Mouse (Mus musculus) forebrain, embryonic 12.5 days (tissue): ENCODE data around the gene Cdc37l1. TPM values are rescaled to one million over a fixed set of nuclear protein-coding genes. Genes with fewer than 3 reads are reported as not detected.
"Not testable (repeated sequence)": the region's sequence is repeated elsewhere in the genome, so short reads cannot be mapped to it uniquely, and the experiment has no call there.

ENCODE experiments used
- ATAC-seq: fragments of 200-750 bp; cut with Nextera tagmentation; 2 replicates; pipeline ENCODE4 v1.8.0; 2017; ENCODE audit warnings: moderate TSS enrichment; ENCODE audit not compliant: low FRiP score
- H3K27ac ChIP-seq: fragments of 300-500 bp; sonication (generic); 2 replicates; pipeline ENCODE4 v1.5.1; 2016; ENCODE audit warnings: mild to moderate bottlenecking
- H3K27me3 ChIP-seq: fragments of 300-500 bp; sonication (generic); 2 replicates; pipeline ENCODE4 v1.6.1; 2016; ENCODE audit warnings: mild to moderate bottlenecking
- H3K36me3 ChIP-seq: fragments of 300-500 bp; sonication (generic); replicated peaks from 2 replicates; pipeline ENCODE4 v1.6.1; 2016; ENCODE audit warnings: mild to moderate bottlenecking
- H3K4me1 ChIP-seq: fragments of 300-500 bp; sonication (generic); 2 replicates; pipeline ENCODE4 v1.6.1; 2016
- H3K4me2 ChIP-seq: fragments of 300-500 bp; sonication (generic); 2 replicates; pipeline ENCODE4 v1.6.1; 2016; ENCODE audit warnings: mild to moderate bottlenecking, moderate library complexity
- H3K4me3 ChIP-seq: fragments of 300-500 bp; sonication (generic); replicated peaks from 2 replicates; pipeline ENCODE4 v1.5.1; 2016; ENCODE audit warnings: mild to moderate bottlenecking
- H3K9ac ChIP-seq: fragments of 300-500 bp; sonication (generic); 2 replicates; pipeline ENCODE4 v1.6.1; 2016; ENCODE audit warnings: mild to moderate bottlenecking
- H3K9me3 ChIP-seq: fragments of 300-500 bp; sonication (generic); 2 replicates; pipeline ENCODE4 v1.6.1; 2016
- WGBS: fragments of 180-500 bp; shearing (Covaris S2); methylation state at CpG from one replicate; pipeline ENCODE4 v1.1.7; 2016; 5-methylcytosine and 5-hydroxymethylcytosine counted together
- polyA plus RNA-seq: library from polyadenylated mRNA; unstranded; fragments of >200 nt; fragmentation: Nextera tagmentation; extraction: Ambion mirVana; gene quantifications from 2 replicates; pipeline ENCODE4 v1.2.1, GENCODE M21; 2016

Cdc37l1 gene
- polyA plus RNA-seq, 1 experiment from 2014 or later: 64.1 TPM

DNA sequence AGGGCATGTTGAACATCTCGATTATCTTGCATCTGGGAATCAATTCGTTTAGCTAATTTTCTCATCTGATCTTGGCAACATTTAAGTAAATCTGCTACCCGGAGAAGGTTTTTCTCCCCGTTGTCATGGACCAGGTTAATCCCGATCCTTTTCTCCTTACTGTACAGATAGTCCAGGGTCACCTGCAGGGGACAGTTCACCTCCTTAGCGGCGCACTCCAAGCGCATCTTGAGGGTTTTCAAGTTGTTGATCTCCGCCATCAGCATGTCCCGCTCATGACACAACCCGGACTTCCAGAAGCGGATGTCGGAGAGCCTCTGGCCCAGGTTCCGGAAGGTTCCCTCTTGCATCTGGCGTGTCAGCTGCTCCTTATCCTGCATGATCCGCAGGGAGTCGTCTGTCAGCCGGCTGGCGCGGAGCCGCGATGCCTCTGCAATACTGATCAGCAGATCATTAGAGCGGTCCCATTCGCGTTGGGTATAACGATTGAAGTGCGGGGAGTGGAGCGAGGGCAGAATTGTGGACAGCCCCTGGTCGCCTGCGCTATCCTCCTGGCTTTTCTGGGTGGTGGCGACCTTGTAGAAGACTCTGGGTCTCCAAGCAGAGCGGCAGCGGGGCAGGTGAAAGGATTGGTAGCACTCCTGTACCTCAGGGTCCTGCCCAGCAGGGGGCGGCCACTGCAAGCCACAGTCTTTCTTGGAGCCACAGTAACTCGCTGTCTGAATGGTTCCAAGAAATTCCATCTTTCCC lies 15.1 kb upstream of the Cdc37l1 start:
- Histone ChIP-seq H3K9ac (peak overlapping the region; percentile 2; the same call in 1 of the 2 replicates), H3K27me3 (peaks cover 8% of the 10 kb centered on the region), H3K9me3 (no peaks in the 10 kb centered on the region), H3K4me1 (no peaks in the 10 kb centered on the region; the same call in 1 of the 2 replicates), H3K4me2 (peak overlapping the region; percentile 69), H3K27ac (no peak overlapping the region), H3K36me3 (no peaks in the 10 kb centered on the region), H3K4me3 (peak overlapping the region; percentile 39)
- 21% methylated on average over 35 of the region's 35 CpGs for WGBS
- ATAC-seq: peak; percentile 83

DNA sequence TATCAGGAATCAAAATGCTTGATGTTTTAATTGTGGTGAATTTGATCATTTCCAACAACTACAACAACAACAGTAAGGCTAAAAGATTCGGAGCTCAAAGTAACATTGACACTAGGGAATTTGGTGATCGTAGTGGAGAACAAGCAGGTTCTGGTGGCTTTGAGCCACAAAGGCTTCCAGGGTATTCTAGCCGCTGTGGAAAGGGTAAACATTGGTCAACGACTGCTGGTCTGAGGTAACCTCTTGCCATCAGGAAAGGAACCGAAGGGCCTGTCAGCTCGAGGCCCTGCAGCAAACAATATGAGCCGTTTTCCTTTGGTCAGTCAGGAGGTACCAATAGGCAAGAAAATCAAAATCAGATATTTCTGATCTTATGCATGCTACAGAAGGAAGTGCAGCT lies 7.5 kb upstream of the Cdc37l1 start:
- Histone ChIP-seq H3K4me1 (no peaks in the 10 kb centered on the region), H3K9ac (no peak overlapping the region), H3K9me3 (no peaks in the 10 kb centered on the region), H3K27ac (no peak overlapping the region), H3K36me3 (no peaks in the 10 kb centered on the region), H3K4me3 (no peak overlapping the region), H3K4me2 (no peak overlapping the region), H3K27me3 (no peaks in the 10 kb centered on the region)
- WGBS: 87% methylated on average over 7 of the region's 7 CpGs
- ATAC-seq: no peak

DNA sequence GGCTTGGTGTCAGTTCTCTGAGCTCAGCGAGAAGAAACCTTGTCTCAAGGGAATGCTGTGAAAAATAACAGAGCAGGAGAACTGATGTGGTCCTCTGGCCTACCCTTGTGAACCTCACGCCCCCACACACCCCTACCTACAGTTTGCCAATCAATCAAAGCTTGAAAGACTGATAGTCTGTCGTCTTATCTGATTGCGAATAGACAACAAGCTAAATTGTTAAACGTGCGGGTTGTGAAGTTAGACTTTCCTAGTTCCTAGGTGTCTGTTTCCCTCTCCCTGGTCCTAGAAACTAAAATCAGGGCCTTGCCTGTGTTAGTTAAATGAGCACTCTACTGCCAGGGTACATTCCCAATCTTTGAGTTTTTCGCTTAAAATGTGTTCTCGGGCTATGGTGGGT lies 637 bp upstream of the Cdc37l1 start:
- WGBS: 77% methylated on average over 8 of the region's 8 CpGs
- no peaks in the 10 kb centered on the region for H3K9me3 ChIP-seq
- H3K27me3 ChIP-seq: peaks cover 4% of the 10 kb centered on the region; the same call in 1 of the 2 replicates
- H3K9ac ChIP-seq: peak overlapping the region; percentile 87; the same call in 1 of the 2 replicates
- ATAC-seq: no peak
- peaks cover 15% of the 10 kb centered on the region for H3K4me1 ChIP-seq
- H3K27ac ChIP-seq: no peak overlapping the region
- peak overlapping the region; percentile 91 for H3K4me3 ChIP-seq
- peaks cover 4% of the 10 kb centered on the region for H3K36me3 ChIP-seq
- H3K4me2 ChIP-seq: peak overlapping the region; percentile 75

DNA sequence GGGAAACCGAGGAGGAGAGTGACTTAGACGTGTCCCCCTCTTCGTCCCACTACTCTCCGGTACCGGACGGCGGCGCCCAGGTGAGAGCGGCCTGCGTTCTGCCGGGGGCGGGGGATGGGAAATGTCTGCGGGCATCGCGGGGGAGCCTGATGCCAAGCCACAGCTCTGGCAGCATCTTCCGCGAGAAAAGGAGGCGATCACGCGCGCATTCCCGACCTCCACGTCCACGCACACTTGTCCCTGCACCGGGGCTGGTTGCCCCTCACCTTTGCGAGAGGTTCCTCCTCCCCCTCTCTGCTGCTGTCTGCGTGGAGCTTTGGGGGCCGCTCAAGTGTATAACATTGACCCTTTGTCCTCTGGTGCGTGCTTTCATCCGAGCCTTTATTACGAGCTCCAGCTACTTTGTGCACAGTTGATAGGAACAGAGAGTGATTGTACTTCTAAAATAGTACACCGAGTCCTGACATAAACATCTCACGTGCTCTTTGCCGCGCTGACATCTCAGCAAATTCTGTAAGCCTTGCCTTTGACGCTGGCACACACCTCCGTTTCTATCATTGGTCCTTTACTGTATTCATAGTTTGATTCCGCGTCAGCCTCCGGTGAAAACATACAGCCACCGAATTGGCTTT lies 554 bp downstream of the Cdc37l1 start:
- peak overlapping the region; percentile 75 for H3K4me2 ChIP-seq
- no peaks in the 10 kb centered on the region for H3K9me3 ChIP-seq
- peaks cover 4% of the 10 kb centered on the region; the same call in 1 of the 2 replicates for H3K27me3 ChIP-seq
- H3K4me3 ChIP-seq: peak overlapping the region; percentile 91
- peaks cover 15% of the 10 kb centered on the region for H3K4me1 ChIP-seq
- peak overlapping the region; percentile 87 for H3K9ac ChIP-seq
- peaks cover 15% of the 10 kb centered on the region for H3K36me3 ChIP-seq
- 1% methylated on average over 41 of the region's 41 CpGs for WGBS
- ATAC-seq: peak; percentile 81
- H3K27ac ChIP-seq: peak overlapping the region; percentile 81

DNA sequence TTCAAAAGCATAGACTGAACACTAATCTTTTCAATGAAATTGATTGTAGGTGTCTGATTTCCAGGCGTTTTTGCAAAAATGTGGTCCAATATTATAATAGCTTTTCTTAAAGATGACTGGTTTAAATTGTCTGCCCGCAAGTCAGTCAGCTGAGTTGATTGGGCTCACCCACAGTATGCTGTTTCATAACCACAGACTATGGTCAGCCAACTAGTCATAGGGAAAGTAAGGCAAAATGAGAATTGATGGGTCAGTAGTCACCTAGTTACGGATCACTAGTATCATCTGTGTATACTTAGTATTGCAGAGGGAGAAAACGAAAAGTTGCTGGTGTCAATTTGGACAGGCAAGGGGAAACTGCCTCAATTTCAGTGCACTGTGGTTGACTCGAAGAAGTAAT lies 1.2 kb downstream of the Cdc37l1 start:
- Histone ChIP-seq H3K27me3 (peaks cover 4% of the 10 kb centered on the region; the same call in 1 of the 2 replicates), H3K9ac (peak overlapping the region; percentile 87), H3K27ac (peak overlapping the region; percentile 81; the same call in 1 of the 2 replicates), H3K4me3 (peak overlapping the region; percentile 91), H3K9me3 (no peaks in the 10 kb centered on the region), H3K4me2 (peak overlapping the region; percentile 75), H3K36me3 (peaks cover 21% of the 10 kb centered on the region), H3K4me1 (peaks cover 15% of the 10 kb centered on the region)
- no peak for ATAC-seq
- WGBS: 76% methylated on average over 5 of the region's 5 CpGs

DNA sequence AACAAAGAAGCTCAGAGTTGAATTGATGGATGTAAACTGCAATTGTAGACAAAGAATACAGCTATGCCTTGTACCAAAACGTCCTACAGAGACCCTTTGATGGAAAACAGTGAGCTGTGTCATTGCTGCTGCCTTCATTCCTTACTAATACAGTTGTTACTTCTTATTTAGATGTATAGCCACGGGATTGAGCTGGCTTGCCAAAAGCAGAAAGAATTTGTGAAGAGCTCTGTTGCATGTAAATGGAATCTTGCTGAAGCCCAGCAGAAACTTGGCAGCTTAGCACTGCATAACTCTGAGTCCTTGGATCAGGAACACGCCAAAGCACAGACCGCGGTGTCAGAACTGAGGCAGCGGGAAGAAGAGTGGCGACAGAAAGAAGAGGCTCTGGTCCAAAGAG lies 4.7 kb downstream of the Cdc37l1 start:
- H3K27me3 ChIP-seq: no peaks in the 10 kb centered on the region
- no peaks in the 10 kb centered on the region for H3K9me3 ChIP-seq
- H3K9ac ChIP-seq: no peak overlapping the region
- peaks cover 35% of the 10 kb centered on the region for H3K36me3 ChIP-seq
- WGBS: 77% methylated on average over 7 of the region's 7 CpGs
- no peak for ATAC-seq
- H3K4me1 ChIP-seq: peaks cover 10% of the 10 kb centered on the region
- no peak overlapping the region for H3K27ac ChIP-seq
- H3K4me3 ChIP-seq: no peak overlapping the region
- no peak overlapping the region for H3K4me2 ChIP-seq

DNA sequence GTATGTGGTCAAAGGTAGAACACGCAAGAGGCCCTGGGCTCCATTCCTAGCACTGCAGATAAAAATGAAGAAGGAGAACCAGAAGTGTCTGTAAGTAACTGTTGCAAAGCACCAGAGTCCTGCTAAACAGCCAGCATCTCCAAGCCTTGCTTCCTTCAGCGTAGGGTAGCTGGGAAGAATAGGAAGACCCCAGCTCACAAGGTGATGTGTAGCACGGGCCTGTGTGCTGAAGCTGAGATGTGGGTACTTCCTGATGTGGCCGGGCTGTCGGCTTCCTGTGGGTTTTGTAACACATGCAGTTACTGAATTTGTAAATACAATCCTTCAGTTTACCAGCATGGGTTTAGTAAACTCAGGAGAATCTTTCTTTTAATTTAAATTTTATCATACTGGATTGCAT lies 5.2 kb downstream of the Cdc37l1 start:
- H3K9ac ChIP-seq: no peak overlapping the region
- 91% methylated on average over 5 of the region's 5 CpGs for WGBS
- peaks cover 10% of the 10 kb centered on the region for H3K4me1 ChIP-seq
- no peak overlapping the region for H3K4me2 ChIP-seq
- H3K27ac ChIP-seq: no peak overlapping the region
- H3K4me3 ChIP-seq: no peak overlapping the region
- ATAC-seq: no peak
- H3K9me3 ChIP-seq: no peaks in the 10 kb centered on the region
- no peaks in the 10 kb centered on the region for H3K27me3 ChIP-seq
- peaks cover 40% of the 10 kb centered on the region for H3K36me3 ChIP-seq

DNA sequence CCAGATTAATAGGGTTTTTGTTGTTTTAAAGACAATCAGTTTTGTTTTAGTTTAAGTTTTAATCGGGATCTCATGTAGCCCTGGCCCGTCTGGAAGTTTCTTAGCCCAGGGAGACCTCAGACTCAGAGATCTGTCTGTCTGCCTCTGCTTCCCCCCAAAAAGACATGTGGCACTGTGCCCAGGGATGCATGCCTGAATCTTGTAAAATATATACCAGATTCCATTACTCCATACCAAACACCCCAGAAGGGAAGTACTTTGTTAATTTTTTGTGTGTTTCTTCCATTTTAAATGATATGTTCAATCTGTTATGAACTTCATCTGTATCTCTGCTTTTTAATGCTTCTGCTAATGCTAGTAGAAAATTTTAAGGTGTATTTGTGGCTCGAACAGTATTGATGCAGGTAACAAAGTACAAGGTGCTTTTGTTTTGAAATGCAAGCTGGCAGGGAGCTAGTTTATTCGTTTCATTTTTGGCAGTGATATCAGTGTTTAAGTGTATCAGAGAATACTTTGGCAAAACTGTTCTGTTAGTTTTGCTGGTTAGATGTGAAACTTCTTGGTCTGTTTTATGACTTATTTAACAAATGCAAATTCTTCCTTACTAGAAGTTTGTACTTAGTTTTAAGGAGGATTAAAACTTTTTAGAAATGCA lies 8.0 kb downstream of the Cdc37l1 start:
- Histone ChIP-seq H3K36me3 (peaks cover 67% of the 10 kb centered on the region), H3K9ac (no peak overlapping the region), H3K4me1 (no peaks in the 10 kb centered on the region), H3K4me3 (no peak overlapping the region), H3K9me3 (no peaks in the 10 kb centered on the region), H3K27me3 (no peaks in the 10 kb centered on the region), H3K27ac (no peak overlapping the region), H3K4me2 (no peak overlapping the region)
- 95% methylated on average over 4 of the region's 4 CpGs for whole genome bisulfite sequencing
- no peak for ATAC-seq

DNA sequence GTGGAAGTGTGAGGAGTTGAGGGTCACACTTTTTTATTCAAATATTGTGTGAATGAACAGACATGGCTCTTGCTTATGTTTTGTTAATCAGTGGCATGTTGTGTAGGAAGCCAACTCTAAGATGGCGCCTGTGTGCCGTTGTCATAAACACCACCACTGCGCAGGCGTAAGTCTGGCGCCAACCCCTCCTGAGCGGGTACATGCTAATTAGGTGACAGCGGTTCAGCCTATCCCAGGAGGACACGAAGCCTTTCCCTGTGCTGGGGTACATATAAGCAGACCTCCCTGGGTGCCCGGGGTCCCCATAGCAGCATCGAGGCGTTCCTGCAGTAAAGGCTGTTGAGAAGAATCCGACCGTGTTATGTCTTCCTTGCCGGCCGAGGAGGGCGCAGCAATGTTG lies 10.2 kb downstream of the Cdc37l1 start:
- H3K4me3 ChIP-seq, H3K27me3 ChIP-seq, H3K9ac ChIP-seq, ATAC-seq, H3K4me1 ChIP-seq, H3K4me2 ChIP-seq, H3K9me3 ChIP-seq, H3K27ac ChIP-seq: not testable (repeated sequence)
- 96% methylated on average over 16 of the region's 16 CpGs for WGBS
- peaks cover 56% of the 10 kb centered on the region for H3K36me3 ChIP-seq

DNA sequence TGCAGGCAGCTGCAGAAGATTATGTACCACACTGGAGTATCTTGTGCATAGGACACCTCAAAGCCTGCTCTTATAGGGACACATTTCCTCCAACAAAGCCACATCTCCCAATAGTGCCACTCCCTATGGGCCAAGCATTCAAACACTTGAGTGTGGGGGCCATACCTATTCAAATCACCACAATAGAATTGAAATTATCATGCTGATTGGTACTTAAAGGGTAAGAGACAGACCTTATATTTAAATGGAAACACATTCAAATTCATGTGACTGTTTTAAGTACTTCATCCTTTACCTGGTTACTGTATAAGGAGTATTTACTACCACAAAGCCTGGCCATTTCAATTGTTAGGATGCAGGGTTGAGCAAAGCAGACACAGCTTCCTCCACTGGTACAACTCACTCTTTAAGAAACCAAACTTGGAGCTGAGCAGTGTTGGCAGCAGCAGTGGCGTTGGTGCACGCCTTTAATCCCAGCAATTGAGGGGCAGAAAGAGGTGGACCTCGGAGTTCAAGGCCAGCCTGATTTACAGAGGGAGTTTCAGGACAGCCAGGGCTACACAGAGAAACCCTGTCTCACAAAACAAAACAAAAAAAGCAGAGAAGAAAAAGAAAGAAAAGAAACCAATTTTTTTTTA lies 18.0 kb downstream of the Cdc37l1 start:
- H3K4me1 ChIP-seq: no peaks in the 10 kb centered on the region
- WGBS: 85% methylated on average over 3 of the region's 3 CpGs
- H3K4me2 ChIP-seq: no peak overlapping the region
- no peaks in the 10 kb centered on the region for H3K9me3 ChIP-seq
- H3K9ac ChIP-seq: no peak overlapping the region
- no peak overlapping the region for H3K27ac ChIP-seq
- H3K4me3 ChIP-seq: no peak overlapping the region
- H3K36me3 ChIP-seq: peaks cover 50% of the 10 kb centered on the region
- no peak for ATAC-seq
- H3K27me3 ChIP-seq: no peaks in the 10 kb centered on the region

DNA sequence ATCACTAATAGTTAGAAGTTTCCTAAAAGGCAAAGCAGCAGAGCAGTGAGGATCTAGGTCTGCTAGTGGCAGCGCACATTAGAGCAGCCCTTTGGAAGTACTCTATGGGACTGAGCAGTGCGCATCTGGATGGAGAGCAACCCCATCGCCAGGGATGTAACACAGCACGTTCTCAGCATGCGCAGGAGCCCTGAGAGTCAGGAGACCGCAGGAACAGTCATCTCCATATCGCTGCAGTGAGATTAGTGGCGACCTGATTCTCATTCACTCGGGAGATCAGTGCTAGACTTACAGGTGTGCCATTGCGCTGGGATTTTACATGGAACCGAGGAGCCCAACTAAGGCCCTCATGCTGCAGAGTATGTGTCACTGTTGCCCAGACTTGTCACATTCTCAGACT lies 18.9 kb downstream of the Cdc37l1 start:
- Histone ChIP-seq H3K4me1 (no peaks in the 10 kb centered on the region), H3K9me3 (no peaks in the 10 kb centered on the region), H3K4me3 (no peak overlapping the region), H3K36me3 (peaks cover 56% of the 10 kb centered on the region), H3K27ac (no peak overlapping the region), H3K27me3 (no peaks in the 10 kb centered on the region), H3K9ac (no peak overlapping the region), H3K4me2 (no peak overlapping the region)
- 94% methylated on average over 11 of the region's 11 CpGs for WGBS
- ATAC-seq: no peak

DNA sequence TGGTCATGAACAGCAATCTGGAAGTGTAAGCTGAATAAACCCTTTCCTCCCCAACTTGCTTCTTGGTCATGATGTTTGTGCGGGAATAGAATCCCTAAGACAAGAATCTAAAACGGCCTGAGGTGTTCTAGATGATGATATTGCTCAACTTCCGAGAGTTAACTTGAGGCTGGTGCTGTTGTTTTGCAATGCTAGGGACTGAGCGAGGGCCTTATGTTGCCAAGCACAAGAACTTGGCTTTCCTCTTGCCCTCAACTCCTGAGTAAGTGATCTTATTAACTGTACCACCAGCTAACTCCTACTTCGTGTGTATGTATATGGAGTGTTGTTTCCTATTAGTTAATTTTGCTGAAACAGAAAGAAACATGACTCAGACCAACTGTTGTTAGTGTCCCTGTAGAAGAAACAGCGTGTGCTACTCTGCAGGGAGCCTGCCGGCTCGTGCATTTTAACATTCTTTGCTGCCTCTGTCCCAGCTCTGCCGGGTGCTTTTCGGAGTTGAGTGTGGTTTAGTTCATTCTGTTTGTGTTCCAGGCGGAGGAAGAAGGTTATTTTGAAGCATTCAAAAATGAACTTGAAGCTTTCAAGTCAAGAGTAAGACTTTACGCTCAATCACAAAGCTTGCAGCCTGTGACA lies 21.3 kb downstream of the Cdc37l1 start:
- H3K4me3 ChIP-seq: no peak overlapping the region
- H3K27ac ChIP-seq: no peak overlapping the region
- no peaks in the 10 kb centered on the region for H3K4me1 ChIP-seq
- ATAC-seq: no peak
- 86% methylated on average over 12 of the region's 12 CpGs for whole genome bisulfite sequencing
- H3K36me3 ChIP-seq: peaks cover 70% of the 10 kb centered on the region
- no peak overlapping the region for H3K9ac ChIP-seq
- no peaks in the 10 kb centered on the region for H3K27me3 ChIP-seq
- H3K4me2 ChIP-seq: no peak overlapping the region
- no peaks in the 10 kb centered on the region for H3K9me3 ChIP-seq
